Mouse (Mus musculus) bone marrow macrophage, adult 2 months (primary cell): Measurements from ENCODE around the gene Mvb12a.

Experiments used
- CTCF ChIP-seq: IDR thresholded peaks from 2 replicates; pipeline ENCODE4 v1.5.1; 2012; ENCODE audit warnings: low read depth, mild to moderate bottlenecking, low read length, moderate library complexity
- POLR2A ChIP-seq: IDR thresholded peaks from 2 replicates; pipeline ENCODE4 v1.6.1; 2012; ENCODE audit warnings: mild to moderate bottlenecking, low read depth, low read length, borderline replicate concordance

DNA sequence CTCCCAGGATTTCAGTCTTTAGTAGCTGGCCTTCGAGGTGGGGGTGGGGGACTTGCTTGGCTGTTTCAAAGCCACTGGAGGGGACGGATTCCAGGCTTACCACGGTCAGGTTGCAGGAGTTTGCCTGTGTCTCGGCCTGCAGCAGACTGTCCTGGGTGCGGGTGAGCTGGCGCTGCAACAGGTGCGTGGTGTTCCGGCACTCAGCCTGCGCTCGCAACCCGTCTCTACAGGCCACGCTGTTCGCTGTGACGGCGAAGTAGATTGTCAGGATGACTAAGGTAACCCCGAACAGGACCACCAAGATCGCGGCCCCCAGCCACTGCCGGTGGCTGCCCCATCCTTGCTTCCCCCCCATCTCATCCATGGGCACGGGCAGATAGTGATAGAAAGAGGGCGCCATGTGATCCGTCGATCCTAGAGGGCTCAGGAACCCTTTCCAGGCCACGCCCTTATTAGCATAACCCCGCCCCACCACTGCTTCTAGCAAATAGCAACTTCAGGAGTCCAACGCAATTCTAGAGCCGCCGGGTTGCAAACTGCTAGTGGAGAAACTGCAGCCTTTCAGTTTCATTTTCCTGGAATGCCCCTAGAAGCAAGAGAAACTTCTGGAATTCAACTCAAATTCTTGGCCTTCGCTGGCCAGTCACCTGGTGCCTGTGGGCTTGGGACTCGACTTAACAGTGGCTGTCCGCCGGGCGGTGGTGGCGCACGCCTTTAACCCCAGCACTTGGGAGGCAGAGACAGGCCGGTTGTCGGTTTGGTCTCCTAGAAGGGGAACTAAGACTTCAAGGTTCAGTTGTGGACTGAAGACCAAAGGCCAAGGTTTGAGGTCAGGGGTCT, 5.5 kb upstream of the Mvb12a start, which contains the start of gene Bst2:
- TF ChIP-seq CTCF (no peak), POLR2A (no peak)
